Mouse (Mus musculus) megakaryocyte, embryonic 14.5 days (primary cell): ENCODE measurements around the gene A830031A19Rik.

ENCODE experiments used
- FLI1 ChIP-seq: IDR thresholded peaks from 2 replicates; pipeline ENCODE4 v1.6.1; 2012; ENCODE audit warnings: low read length, inconsistent platforms, mixed read lengths
- GATA1 ChIP-seq: IDR thresholded peaks from 3 replicates; pipeline ENCODE4 v1.6.1; 2012; ENCODE audit warnings: mixed read lengths, low read length, inconsistent platforms, borderline replicate concordance

GRCm38 (mm10) chr11:24092618-24093017 lies 17.8 kb upstream of the A830031A19Rik start:
- TF ChIP-seq GATA1 = no peak
- no peak for TF ChIP-seq FLI1
